Mouse (Mus musculus): ENCODE measurements at regions not wholly inside any gene's neighbourhood (a gene's known extent, or its start where the extent isn't known, plus 50 kb on each side); places are given as distances from the start of the nearest gene placed in this dataset.

GRCm38 (mm10) chr9:61813291-61813690, 101.1 kb downstream of the Rplp1 start:
- Histone ChIP-seq H3K4me1 (replicated peaks; ENCODE audit: control insufficient read depth, insufficient read depth, low read length) (no peaks in the 10 kb centered on the region), H3K27me3 (ENCODE audit: control insufficient read depth, insufficient read depth, low read length) (no peaks in the 10 kb centered on the region), H3K27ac (ENCODE audit: low read depth, low read length) (no peak overlapping the region), H3K9ac (ENCODE audit: low read depth, low read length) (no peak overlapping the region), H3K4me3 (ENCODE audit: low read depth, low read length) (no peak overlapping the region), H3K4me2 (replicated peaks; ENCODE audit: low read depth, low read length) (no peak overlapping the region), H3K36me3 (ENCODE audit: control insufficient read depth, insufficient read depth, low read length) (no peaks in the 10 kb centered on the region), H3K9me3 (ENCODE audit: control insufficient read depth, low read length) (no peaks in the 10 kb centered on the region)
- no peak for ATAC-seq (ENCODE audit: low FRiP score)
- WGBS: 77% methylated on average over 3 of the region's 3 CpGs
- no peak for DNase-seq (ENCODE audit: low spot score)

- Histone ChIP-seq H3K4me3 (ENCODE audit: low read depth, low read length) (no peak overlapping the region), H3K9ac (ENCODE audit: low read depth, low read length) (no peak overlapping the region), H3K4me1 (replicated peaks; ENCODE audit: control insufficient read depth, insufficient read depth, low read length) (no peaks in the 10 kb centered on the region), H3K4me2 (replicated peaks; ENCODE audit: low read depth, low read length) (no peak overlapping the region), H3K27me3 (ENCODE audit: control insufficient read depth, insufficient read depth, low read length) (no peaks in the 10 kb centered on the region), H3K9me3 (ENCODE audit: control insufficient read depth, low read length) (no peaks in the 10 kb centered on the region), H3K27ac (ENCODE audit: low read depth, low read length) (no peak overlapping the region), H3K36me3 (ENCODE audit: control insufficient read depth, insufficient read depth, low read length) (no peaks in the 10 kb centered on the region)
- DNase-seq (ENCODE audit: low spot score): no peak
- ATAC-seq (ENCODE audit: low FRiP score): no peak
- 84% methylated on average over 9 of the region's 9 CpGs for WGBS
These were observed 102.0 kb downstream of the Rplp1 start for GRCm38 (mm10) chr9:61812315-61812714.

GRCm38 (mm10) chr9:61810456-61810855, 103.9 kb downstream of the Rplp1 start:
- ATAC-seq (ENCODE audit: low FRiP score): no peak
- DNase-seq (ENCODE audit: low spot score): no peak
- no peak overlapping the region for H3K4me3 ChIP-seq (ENCODE audit: low read depth, low read length)
- H3K9me3 ChIP-seq (ENCODE audit: control insufficient read depth, low read length): no peaks in the 10 kb centered on the region
- H3K4me2 ChIP-seq (replicated peaks; ENCODE audit: low read depth, low read length): no peak overlapping the region
- no peaks in the 10 kb centered on the region for H3K36me3 ChIP-seq (ENCODE audit: control insufficient read depth, insufficient read depth, low read length)
- H3K9ac ChIP-seq (ENCODE audit: low read depth, low read length): no peak overlapping the region
- H3K27me3 ChIP-seq (ENCODE audit: control insufficient read depth, insufficient read depth, low read length): no peaks in the 10 kb centered on the region
- WGBS: 92% methylated on average over 4 of the region's 4 CpGs
- H3K4me1 ChIP-seq (replicated peaks; ENCODE audit: control insufficient read depth, insufficient read depth, low read length): no peaks in the 10 kb centered on the region
- H3K27ac ChIP-seq (ENCODE audit: low read depth, low read length): no peak overlapping the region

GRCm38 (mm10) chr9:61808351-61809225, 105.8 kb downstream of the Rplp1 start:
- peaks cover 3% of the 10 kb centered on the region for H3K4me1 ChIP-seq (replicated peaks; ENCODE audit: control insufficient read depth, insufficient read depth, low read length)
- no peaks in the 10 kb centered on the region for H3K9me3 ChIP-seq (ENCODE audit: control insufficient read depth, low read length)
- no peak overlapping the region for H3K4me3 ChIP-seq (ENCODE audit: low read depth, low read length)
- ATAC-seq (ENCODE audit: low FRiP score) (no peak), DNase-seq (ENCODE audit: low spot score) (no peak)
- H3K27me3 ChIP-seq (ENCODE audit: control insufficient read depth, insufficient read depth, low read length): no peaks in the 10 kb centered on the region
- no peak overlapping the region for H3K4me2 ChIP-seq (replicated peaks; ENCODE audit: low read depth, low read length)
- no peaks in the 10 kb centered on the region for H3K36me3 ChIP-seq (ENCODE audit: control insufficient read depth, insufficient read depth, low read length)
- no peak overlapping the region for H3K27ac ChIP-seq (ENCODE audit: low read depth, low read length)
- 68% methylated on average over 12 of the region's 12 CpGs for WGBS
- no peak overlapping the region for H3K9ac ChIP-seq (ENCODE audit: low read depth, low read length)

GRCm38 (mm10) chr9:61805971-61806370, 108.4 kb downstream of the Rplp1 start:
- H3K36me3 ChIP-seq (ENCODE audit: control insufficient read depth, insufficient read depth, low read length): no peaks in the 10 kb centered on the region
- H3K9ac ChIP-seq (ENCODE audit: low read depth, low read length): no peak overlapping the region
- no peak overlapping the region for H3K4me2 ChIP-seq (replicated peaks; ENCODE audit: low read depth, low read length)
- H3K27me3 ChIP-seq (ENCODE audit: control insufficient read depth, insufficient read depth, low read length): no peaks in the 10 kb centered on the region
- no peaks in the 10 kb centered on the region for H3K9me3 ChIP-seq (ENCODE audit: control insufficient read depth, low read length)
- H3K27ac ChIP-seq (ENCODE audit: low read depth, low read length): no peak overlapping the region
- DNase-seq (ENCODE audit: low spot score) (no peak), ATAC-seq (ENCODE audit: low FRiP score) (no peak)
- peaks cover 6% of the 10 kb centered on the region for H3K4me1 ChIP-seq (replicated peaks; ENCODE audit: control insufficient read depth, insufficient read depth, low read length)
- 87% methylated on average over 2 of the region's 2 CpGs for WGBS
- H3K4me3 ChIP-seq (ENCODE audit: low read depth, low read length): no peak overlapping the region

GRCm38 (mm10) chr9:61803555-61803954, 110.8 kb downstream of the Rplp1 start:
- WGBS: 18% methylated on average over 3 of the region's 3 CpGs
- H3K27ac ChIP-seq (ENCODE audit: low read depth, low read length): peak overlapping the region; percentile 63
- ATAC-seq (ENCODE audit: low FRiP score): no peak
- H3K9me3 ChIP-seq (ENCODE audit: control insufficient read depth, low read length): no peaks in the 10 kb centered on the region
- H3K36me3 ChIP-seq (ENCODE audit: control insufficient read depth, insufficient read depth, low read length): no peaks in the 10 kb centered on the region
- H3K4me3 ChIP-seq (ENCODE audit: low read depth, low read length): no peak overlapping the region
- H3K27me3 ChIP-seq (ENCODE audit: control insufficient read depth, insufficient read depth, low read length): no peaks in the 10 kb centered on the region
- H3K9ac ChIP-seq (ENCODE audit: low read depth, low read length): 0 out of 2 replicates have a peak overlapping the region, but pooled peaks have one; percentile 2
- DNase-seq (ENCODE audit: low spot score): peak; percentile 55
- peaks cover 6% of the 10 kb centered on the region for H3K4me1 ChIP-seq (replicated peaks; ENCODE audit: control insufficient read depth, insufficient read depth, low read length)
- H3K4me2 ChIP-seq (replicated peaks; ENCODE audit: low read depth, low read length): no peak overlapping the region

GRCm38 (mm10) chr9:61802694-61803093, 111.6 kb downstream of the Rplp1 start:
- ATAC-seq (ENCODE audit: low FRiP score) (no peak), DNase-seq (ENCODE audit: low spot score) (no peak)
- H3K4me1 ChIP-seq (replicated peaks; ENCODE audit: control insufficient read depth, insufficient read depth, low read length): peaks cover 6% of the 10 kb centered on the region
- no peaks in the 10 kb centered on the region for H3K27me3 ChIP-seq (ENCODE audit: control insufficient read depth, insufficient read depth, low read length)
- WGBS: 69% methylated on average over 5 of the region's 5 CpGs
- no peak overlapping the region for H3K4me3 ChIP-seq (ENCODE audit: low read depth, low read length)
- no peak overlapping the region for H3K27ac ChIP-seq (ENCODE audit: low read depth, low read length)
- no peaks in the 10 kb centered on the region for H3K36me3 ChIP-seq (ENCODE audit: control insufficient read depth, insufficient read depth, low read length)
- H3K9ac ChIP-seq (ENCODE audit: low read depth, low read length): no peak overlapping the region
- H3K4me2 ChIP-seq (replicated peaks; ENCODE audit: low read depth, low read length): no peak overlapping the region
- no peaks in the 10 kb centered on the region for H3K9me3 ChIP-seq (ENCODE audit: control insufficient read depth, low read length)

GRCm38 (mm10) chr9:61799535-61799934, 114.8 kb downstream of the Rplp1 start:
- H3K27me3 ChIP-seq (ENCODE audit: control insufficient read depth, insufficient read depth, low read length): no peaks in the 10 kb centered on the region
- no peak for ATAC-seq (ENCODE audit: low FRiP score)
- H3K4me1 ChIP-seq (replicated peaks; ENCODE audit: control insufficient read depth, insufficient read depth, low read length): peaks cover 6% of the 10 kb centered on the region
- H3K4me2 ChIP-seq (replicated peaks; ENCODE audit: low read depth, low read length): no peak overlapping the region
- H3K4me3 ChIP-seq (ENCODE audit: low read depth, low read length): no peak overlapping the region
- no peak for DNase-seq (ENCODE audit: low spot score)
- no peaks in the 10 kb centered on the region for H3K9me3 ChIP-seq (ENCODE audit: control insufficient read depth, low read length)
- H3K36me3 ChIP-seq (ENCODE audit: control insufficient read depth, insufficient read depth, low read length): no peaks in the 10 kb centered on the region
- H3K9ac ChIP-seq (ENCODE audit: low read depth, low read length): no peak overlapping the region
- WGBS: 81% methylated on average over 1 of the region's 1 CpGs
- no peak overlapping the region for H3K27ac ChIP-seq (ENCODE audit: low read depth, low read length)

GRCm38 (mm10) chr9:61795910-61796309, 118.4 kb downstream of the Rplp1 start:
- ATAC-seq (ENCODE audit: low FRiP score) (no peak), DNase-seq (ENCODE audit: low spot score) (no peak)
- Histone ChIP-seq H3K4me1 (replicated peaks; ENCODE audit: control insufficient read depth, insufficient read depth, low read length) (no peaks in the 10 kb centered on the region), H3K4me2 (replicated peaks; ENCODE audit: low read depth, low read length) (no peak overlapping the region), H3K27ac (ENCODE audit: low read depth, low read length) (no peak overlapping the region), H3K27me3 (ENCODE audit: control insufficient read depth, insufficient read depth, low read length) (no peaks in the 10 kb centered on the region), H3K36me3 (ENCODE audit: control insufficient read depth, insufficient read depth, low read length) (no peaks in the 10 kb centered on the region), H3K9me3 (ENCODE audit: control insufficient read depth, low read length) (no peaks in the 10 kb centered on the region; the same call in 1 of the 2 replicates), H3K9ac (ENCODE audit: low read depth, low read length) (no peak overlapping the region), H3K4me3 (ENCODE audit: low read depth, low read length) (no peak overlapping the region)
- WGBS: 78% methylated on average over 5 of the region's 5 CpGs

All from hindbrain, embryonic 11.5 days (tissue).